Mouse (Mus musculus) small intestine, adult 2 months (tissue): ENCODE data around the gene Mark1.

Experiments
- CTCF ChIP-seq: fragments of 200-500 bp; IDR thresholded peaks from 2 replicates; pipeline ENCODE4 v1.5.1; 2012; ENCODE audit warnings: low read depth, mild to moderate bottlenecking, control low read depth, inconsistent platforms, low read length, moderate library complexity, mixed read lengths; ENCODE audit not compliant: insufficient replicate concordance, insufficient read length; ENCODE audit errors: extremely low read depth
- POLR2A ChIP-seq: fragments of 200-500 bp; IDR thresholded peaks from 2 replicates; pipeline ENCODE4 v1.6.1; 2012; ENCODE audit warnings: low read depth, mild to moderate bottlenecking, control low read depth, inconsistent platforms, low read length, moderate library complexity

DNA sequence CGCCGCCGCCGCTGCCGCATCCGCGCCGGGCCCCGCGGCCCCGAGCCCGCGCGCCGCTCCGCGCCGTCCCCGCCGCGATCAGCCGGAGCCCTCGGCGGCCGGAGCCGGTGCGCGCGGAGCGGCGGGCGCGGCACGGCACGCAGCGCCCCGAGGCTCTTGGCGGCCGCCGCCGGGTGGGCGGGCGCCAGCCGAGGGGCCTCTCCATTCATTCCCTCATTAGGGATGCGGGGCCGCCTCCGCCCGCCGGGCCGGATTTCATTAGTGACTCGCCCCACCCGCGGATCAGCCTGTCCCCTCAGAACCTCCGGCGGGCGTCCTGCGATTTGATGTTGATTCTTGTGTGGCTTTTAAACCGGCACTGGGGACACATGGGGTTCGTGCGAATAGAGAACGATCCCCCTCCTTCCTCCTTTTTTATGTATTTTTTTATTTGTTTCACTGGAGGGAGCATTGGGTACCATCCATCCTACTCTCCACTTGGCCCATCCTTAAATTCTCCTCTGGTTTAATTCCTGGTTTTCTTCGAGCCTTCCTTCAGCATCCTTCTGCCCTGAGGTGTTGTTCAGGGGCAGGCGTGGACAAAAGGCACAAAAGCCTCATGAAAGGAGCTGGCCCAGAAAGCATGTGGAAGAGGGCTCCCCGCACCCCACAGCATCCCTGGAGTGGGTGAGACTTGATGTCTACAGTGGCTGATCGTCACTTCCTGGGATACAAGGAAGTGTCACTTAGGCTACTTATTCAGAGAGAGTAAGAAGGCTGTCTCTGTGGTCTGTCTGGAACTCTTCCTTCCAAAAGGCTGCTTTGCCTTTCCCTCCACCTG is 620 bp upstream of the Mark1 start:
- TF ChIP-seq CTCF (no peak), POLR2A (no peak)
